Mouse (Mus musculus) neural tube, embryonic 14.5 days (tissue): ENCODE data around the gene Lyg1. TPM values are rescaled to one million over a fixed set of nuclear protein-coding genes. Genes with fewer than 3 reads are reported as not detected.
"Not testable (repeated sequence)": the region's sequence is repeated elsewhere in the genome, so short reads cannot be mapped to it uniquely, and the experiment has no call there.

Experiments
- ATAC-seq: fragments of 200-750 bp; cut with Nextera tagmentation; 2 replicates; pipeline ENCODE4 v1.8.0; 2017; ENCODE audit warnings: low read depth, mild to moderate bottlenecking, moderate TSS enrichment, moderate library complexity
- H3K27ac ChIP-seq: fragments of 300-500 bp; sonication (generic); 2 replicates; pipeline ENCODE4 v1.5.1; 2014; ENCODE audit warnings: low read depth, mild to moderate bottlenecking, control low read depth, low read length, moderate library complexity, mixed read lengths
- H3K27me3 ChIP-seq: fragments of 300-500 bp; sonication (generic); 2 replicates; pipeline ENCODE4 v1.6.1; 2014; ENCODE audit warnings: low read length; ENCODE audit not compliant: control insufficient read depth, insufficient read depth
- H3K36me3 ChIP-seq: fragments of 300-500 bp; sonication (generic); 2 replicates; pipeline ENCODE4 v1.6.1; 2014; ENCODE audit warnings: low read length, mixed read lengths; ENCODE audit not compliant: control insufficient read depth, insufficient read depth
- H3K4me1 ChIP-seq: fragments of 300-500 bp; sonication (generic); 2 replicates; pipeline ENCODE4 v1.6.1; 2014; ENCODE audit warnings: low read length; ENCODE audit not compliant: control insufficient read depth, insufficient read depth
- H3K4me2 ChIP-seq: fragments of 300-500 bp; sonication (generic); 2 replicates; pipeline ENCODE4 v1.6.1; 2014; ENCODE audit warnings: mild to moderate bottlenecking, low read depth, low read length, control low read depth
- H3K4me3 ChIP-seq: fragments of 300-500 bp; sonication (generic); 2 replicates; pipeline ENCODE4 v1.5.1; 2014; ENCODE audit warnings: low read depth, low read length, control low read depth, mixed read lengths
- H3K9ac ChIP-seq: fragments of 300-500 bp; sonication (generic); replicated peaks from 2 replicates; pipeline ENCODE4 v1.6.1; 2014; ENCODE audit warnings: low read depth, mild to moderate bottlenecking, control low read depth, low read length, mixed read lengths
- H3K9me3 ChIP-seq: fragments of 300-500 bp; sonication (generic); 2 replicates; pipeline ENCODE4 v1.6.1; 2016; ENCODE audit warnings: low read length; ENCODE audit not compliant: control insufficient read depth
- WGBS: fragments of 180-500 bp; shearing (Covaris S2); extraction: QIAGEN DNeasy Blood & Tissue Kit; methylation state at CpG from one replicate; pipeline ENCODE4 v1.1.7; 2014; 5-methylcytosine and 5-hydroxymethylcytosine counted together
- polyA plus RNA-seq: library from polyadenylated mRNA; unstranded; fragments of >200 nt; fragmentation: Nextera tagmentation; extraction: Ambion mirVana; gene quantifications from 2 replicates; pipeline ENCODE4 v1.2.1, GENCODE M21; 2014

Lyg1 gene
- polyA plus RNA-seq, 1 experiment from 2014 or later = not detected

- H3K4me1 ChIP-seq = peaks cover 15% of the 10 kb centered on the region
- ATAC-seq = no peak
- no peak overlapping the region for H3K27ac ChIP-seq
- H3K4me3 ChIP-seq = peak overlapping the region; percentile 85
- no peaks in the 10 kb centered on the region for H3K27me3 ChIP-seq
- peaks cover 28% of the 10 kb centered on the region for H3K36me3 ChIP-seq
- 47% methylated on average over 3 of the region's 3 CpGs for WGBS
- peak overlapping the region; percentile 83 for H3K9ac ChIP-seq
- peak overlapping the region; percentile 86 for H3K4me2 ChIP-seq
- H3K9me3 ChIP-seq = no peaks in the 10 kb centered on the region
Observed at GRCm38 (mm10) chr1:37996226-37996625, 38.7 kb upstream of the Lyg1 start.

- WGBS = 95% methylated on average over 5 of the region's 5 CpGs
- ATAC-seq = no peak
- Histone ChIP-seq H3K27ac (no peak overlapping the region), H3K4me3 (no peak overlapping the region), H3K27me3 (no peaks in the 10 kb centered on the region), H3K4me2 (no peak overlapping the region), H3K36me3 (peaks cover 49% of the 10 kb centered on the region), H3K9ac (no peak overlapping the region), H3K4me1 (no peaks in the 10 kb centered on the region), H3K9me3 (no peaks in the 10 kb centered on the region)
Observed at GRCm38 (mm10) chr1:37987856-37988255, 30.3 kb upstream of the Lyg1 start.

- 86% methylated on average over 9 of the region's 9 CpGs for whole genome bisulfite sequencing
- Histone ChIP-seq H3K36me3 (peaks cover 39% of the 10 kb centered on the region), H3K4me3 (no peak overlapping the region), H3K4me2 (no peak overlapping the region), H3K9ac (no peak overlapping the region), H3K27ac (no peak overlapping the region), H3K9me3 (no peaks in the 10 kb centered on the region), H3K27me3 (no peaks in the 10 kb centered on the region), H3K4me1 (no peaks in the 10 kb centered on the region)
- no peak for ATAC-seq
Observed at GRCm38 (mm10) chr1:37985764-37986323, 28.3 kb upstream of the Lyg1 start.

GRCm38 (mm10) chr1:37984326-37984725 is 26.8 kb upstream of the Lyg1 start:
- Histone ChIP-seq H3K4me3 (no peak overlapping the region), H3K36me3 (peaks cover 29% of the 10 kb centered on the region), H3K4me2 (no peak overlapping the region), H3K9ac (no peak overlapping the region), H3K9me3 (no peaks in the 10 kb centered on the region), H3K27me3 (no peaks in the 10 kb centered on the region), H3K27ac (no peak overlapping the region), H3K4me1 (no peaks in the 10 kb centered on the region)
- ATAC-seq = no peak
- 83% methylated on average over 1 of the region's 1 CpGs for WGBS

- WGBS = 87% methylated on average over 7 of the region's 7 CpGs
- Histone ChIP-seq H3K4me3 (no peak overlapping the region), H3K4me2 (no peak overlapping the region), H3K9me3 (no peaks in the 10 kb centered on the region), H3K36me3 (no peaks in the 10 kb centered on the region), H3K9ac (no peak overlapping the region), H3K4me1 (no peaks in the 10 kb centered on the region), H3K27me3 (no peaks in the 10 kb centered on the region), H3K27ac (no peak overlapping the region)
- ATAC-seq = no peak
Observed at GRCm38 (mm10) chr1:37977303-37977702, 19.7 kb upstream of the Lyg1 start.

GRCm38 (mm10) chr1:37976666-37977065 is 19.1 kb upstream of the Lyg1 start:
- not testable (repeated sequence) for H3K36me3 ChIP-seq, H3K4me1 ChIP-seq, H3K4me2 ChIP-seq, H3K27me3 ChIP-seq, H3K27ac ChIP-seq, H3K9ac ChIP-seq, H3K9me3 ChIP-seq, H3K4me3 ChIP-seq, ATAC-seq
- WGBS = 83% methylated on average over 9 of the region's 9 CpGs

- Histone ChIP-seq H3K9me3 (no peaks in the 10 kb centered on the region), H3K9ac (no peak overlapping the region), H3K4me2 (no peak overlapping the region), H3K27me3 (no peaks in the 10 kb centered on the region), H3K4me1 (no peaks in the 10 kb centered on the region), H3K4me3 (no peak overlapping the region), H3K27ac (no peak overlapping the region), H3K36me3 (no peaks in the 10 kb centered on the region)
- WGBS = 66% methylated on average over 4 of the region's 4 CpGs
- no peak for ATAC-seq
Observed at GRCm38 (mm10) chr1:37971520-37971919, 14.0 kb upstream of the Lyg1 start.

GRCm38 (mm10) chr1:37968746-37969145 is 11.2 kb upstream of the Lyg1 start:
- Histone ChIP-seq H3K9me3 (no peaks in the 10 kb centered on the region), H3K4me3 (no peak overlapping the region), H3K36me3 (no peaks in the 10 kb centered on the region), H3K4me2 (no peak overlapping the region), H3K27ac (no peak overlapping the region), H3K4me1 (no peaks in the 10 kb centered on the region), H3K9ac (no peak overlapping the region), H3K27me3 (no peaks in the 10 kb centered on the region)
- WGBS = 86% methylated on average over 6 of the region's 6 CpGs
- ATAC-seq = no peak

GRCm38 (mm10) chr1:37965571-37965970 is 8.0 kb upstream of the Lyg1 start:
- no peak overlapping the region for H3K4me2 ChIP-seq
- H3K9me3 ChIP-seq = no peaks in the 10 kb centered on the region
- H3K4me3 ChIP-seq = no peak overlapping the region
- H3K9ac ChIP-seq = no peak overlapping the region
- no peaks in the 10 kb centered on the region for H3K4me1 ChIP-seq
- no peaks in the 10 kb centered on the region for H3K27me3 ChIP-seq
- 36% methylated on average over 10 of the region's 10 CpGs for WGBS
- no peaks in the 10 kb centered on the region for H3K36me3 ChIP-seq
- no peak overlapping the region for H3K27ac ChIP-seq
- ATAC-seq = no peak
